Mouse (Mus musculus) adrenal gland, postnatal 10 days (tissue): Measurements from ENCODE around the gene Atp8b4. TPM values are rescaled to one million over a fixed set of nuclear protein-coding genes. Genes with fewer than 3 reads are reported as not detected.

Experiments
- DNase-seq: peaks from one replicate; pipeline ENCODE4 v3.0.0; 2021; ENCODE audit warnings: mixed read lengths
- total RNA-seq, 2 experiments: library from RNA; stranded (reverse); gene quantifications; 2 replicates each; pipeline ENCODE4 v1.2.3; 2021

Atp8b4 gene
- total RNA-seq, 2 experiments from 2014 or later = 0.99 to 1.5 TPM

DNA sequence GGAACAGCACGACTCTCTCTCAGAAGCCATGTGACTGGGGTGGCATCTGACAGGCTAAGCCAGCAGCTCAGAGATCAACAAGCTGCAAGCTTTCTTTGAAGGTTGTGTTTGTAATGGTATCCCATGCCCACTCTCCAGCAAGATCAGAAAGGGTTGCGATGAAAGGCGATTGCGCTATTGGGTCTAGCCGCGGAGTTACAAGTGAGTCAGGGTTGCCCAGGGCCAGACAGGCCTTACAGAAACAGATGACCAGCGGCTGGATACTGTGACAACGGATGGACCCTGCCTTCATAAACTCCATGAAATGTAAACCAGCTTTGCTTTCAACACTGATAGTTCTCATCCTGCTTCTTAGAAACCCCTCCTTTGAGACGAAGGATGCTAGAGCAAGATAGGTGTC, 66.2 kb downstream of the Atp8b4 start:
- DNase-seq = no peak

DNA sequence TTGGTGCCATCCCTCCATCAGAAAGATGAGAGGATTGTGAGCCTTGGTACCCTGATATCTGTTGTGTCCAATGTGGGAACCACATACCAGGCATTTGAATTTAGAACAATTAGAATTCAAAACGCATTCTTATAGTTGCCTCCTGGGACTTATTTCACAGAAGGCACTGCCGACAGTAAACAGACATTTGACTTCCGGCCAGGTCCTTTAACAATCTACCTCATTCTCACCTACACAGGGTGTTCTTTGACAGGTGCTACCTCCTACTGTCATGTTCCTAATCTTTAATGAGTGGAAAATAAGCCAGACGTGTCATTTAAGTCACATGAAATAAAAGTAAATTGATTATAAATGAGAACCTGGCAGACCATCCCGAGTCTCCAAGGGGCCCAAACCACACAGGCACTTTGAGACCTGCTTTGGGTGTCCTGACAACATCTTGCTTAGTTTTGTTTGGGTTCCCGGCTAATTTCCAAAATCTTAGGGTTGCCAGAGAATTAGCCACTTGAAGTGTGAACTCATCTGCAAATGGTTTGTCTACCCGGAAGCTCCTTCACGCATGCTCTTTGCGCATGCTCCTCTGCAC, 67.9 kb downstream of the Atp8b4 start:
- DNase-seq = no peak

DNA sequence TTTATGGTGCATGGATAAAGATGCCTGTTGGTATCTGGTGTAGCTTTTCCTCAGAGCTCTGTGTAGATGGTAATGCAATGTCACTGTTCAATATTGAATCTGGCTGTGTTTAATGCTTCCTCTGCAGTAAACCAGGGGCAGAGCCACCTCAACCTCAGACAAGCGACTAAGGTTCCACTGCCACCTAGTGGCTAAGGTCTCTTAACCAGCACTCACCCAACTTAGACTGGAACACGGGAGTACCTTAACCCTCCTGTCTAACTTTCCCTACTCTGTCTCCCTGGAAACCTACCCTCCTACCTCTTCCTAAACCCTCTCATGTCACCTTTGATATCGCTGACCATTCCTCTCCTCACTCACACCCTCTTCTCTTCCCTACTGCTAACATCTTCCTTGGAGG, 71.2 kb downstream of the Atp8b4 start:
- DNase-seq = peak; percentile 76

DNA sequence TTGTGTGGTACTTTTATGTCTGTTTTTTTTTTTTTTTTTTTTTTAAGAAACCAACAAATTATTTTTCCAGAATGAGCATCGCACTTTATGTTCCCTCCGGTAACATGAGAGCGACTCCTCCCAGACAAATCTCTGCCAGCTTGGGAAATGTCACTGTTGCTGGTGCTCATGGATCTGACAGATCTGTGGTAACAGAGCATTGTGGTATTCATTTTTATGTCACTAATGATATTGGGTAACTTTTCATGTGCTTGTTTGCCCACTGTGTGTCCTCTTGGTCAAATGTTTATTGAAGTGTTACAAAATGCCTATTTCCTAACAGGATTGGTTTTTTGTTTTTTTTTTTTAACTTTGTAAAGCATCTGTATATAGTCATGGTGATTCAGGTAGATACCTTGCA, 75.3 kb downstream of the Atp8b4 start:
- DNase-seq = no peak

DNA sequence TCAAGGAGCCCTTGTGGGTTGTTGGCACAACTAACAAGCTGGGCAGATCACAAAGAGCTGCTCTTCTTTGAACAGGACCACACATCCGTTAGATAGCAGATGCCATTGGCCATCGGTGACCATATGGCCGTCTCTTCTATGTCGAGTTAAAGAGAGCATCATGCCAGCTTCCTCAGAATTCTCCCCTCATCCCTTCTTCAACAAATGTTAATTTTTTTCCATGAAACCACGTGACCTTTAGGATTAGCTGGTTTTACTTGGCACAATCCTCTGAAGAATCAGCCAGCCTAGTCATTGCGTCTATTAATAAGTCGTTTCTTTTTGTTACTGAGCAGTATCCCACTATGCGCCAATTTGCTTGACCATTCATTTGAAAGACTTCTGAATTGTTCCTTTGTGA, 75.8 kb downstream of the Atp8b4 start:
- DNase-seq = no peak

DNA sequence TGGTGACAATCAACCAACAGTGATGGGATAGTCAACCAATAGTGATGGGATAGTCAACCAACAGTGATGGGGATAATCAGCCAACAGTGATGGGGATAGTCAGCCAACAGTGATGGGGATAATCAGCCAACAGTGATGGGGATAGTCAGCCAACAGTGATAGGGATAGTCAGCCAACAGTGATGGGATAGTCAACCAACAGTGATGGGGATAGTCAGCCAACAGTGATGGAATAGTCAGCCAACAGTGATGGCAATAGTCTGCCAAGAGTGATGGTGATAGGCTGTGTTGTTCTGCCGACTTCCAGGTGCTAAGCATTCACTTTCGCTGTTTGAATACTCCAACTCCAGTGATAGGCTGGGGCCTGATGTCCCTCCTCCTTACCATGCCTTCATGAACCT, 79.6 kb downstream of the Atp8b4 start:
- no peak for DNase-seq

DNA sequence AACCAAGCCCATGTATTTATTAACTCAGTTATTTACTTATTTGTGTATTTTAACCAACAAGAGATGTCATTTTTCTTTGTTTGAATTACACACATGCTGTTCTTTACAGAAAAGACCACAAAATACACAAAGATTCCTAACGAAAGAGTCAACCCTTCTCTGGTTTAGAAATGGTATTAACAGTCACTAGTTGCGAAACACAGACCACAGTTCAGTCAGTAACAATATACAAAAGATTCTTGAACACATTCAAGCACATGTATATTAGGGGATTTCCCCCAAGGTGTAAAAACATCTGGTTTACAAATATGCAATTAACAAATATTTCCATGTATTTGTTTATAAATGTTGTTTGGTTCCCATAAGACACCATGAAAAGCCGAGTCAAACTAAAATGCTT, 81.6 kb downstream of the Atp8b4 start:
- DNase-seq = no peak

DNA sequence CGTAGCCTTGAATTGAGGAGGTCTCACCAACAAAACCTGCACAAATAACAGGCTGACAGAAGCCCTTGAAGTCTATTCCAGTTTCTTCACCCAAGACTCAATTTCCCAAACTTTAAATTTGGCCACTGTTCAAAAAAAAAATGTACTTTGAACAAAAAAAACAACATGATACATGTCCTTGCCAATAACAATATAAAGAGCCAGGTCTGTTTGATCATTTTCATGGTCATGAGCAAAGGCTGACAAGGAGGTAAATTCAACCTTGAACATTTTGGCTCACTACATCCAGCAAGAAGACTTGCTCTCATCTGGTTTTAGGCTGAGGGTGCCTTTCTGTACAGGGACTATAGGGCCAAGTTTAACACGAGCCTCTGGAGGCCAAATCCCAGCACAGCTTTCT, 83.7 kb downstream of the Atp8b4 start:
- DNase-seq = no peak

DNA sequence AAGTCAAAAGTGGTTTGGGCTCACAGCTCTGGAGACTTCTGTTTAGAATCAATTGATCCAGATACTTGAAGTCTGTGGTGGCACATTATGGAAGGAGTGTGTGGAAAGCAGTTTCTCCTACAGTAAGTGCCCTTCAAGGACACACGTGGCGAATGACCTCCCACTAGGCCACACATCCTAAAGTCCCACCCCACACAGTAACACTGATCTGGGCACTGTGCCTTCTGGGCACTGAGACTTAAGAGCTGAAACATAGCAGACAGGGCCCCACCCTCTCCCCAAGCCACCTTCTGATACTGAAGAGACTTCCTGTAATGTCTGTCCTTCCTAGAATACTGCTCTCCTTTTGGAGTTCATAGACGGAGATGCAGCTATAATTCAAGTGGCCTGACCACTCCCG, 84.5 kb downstream of the Atp8b4 start:
- peak; percentile 31 for DNase-seq

DNA sequence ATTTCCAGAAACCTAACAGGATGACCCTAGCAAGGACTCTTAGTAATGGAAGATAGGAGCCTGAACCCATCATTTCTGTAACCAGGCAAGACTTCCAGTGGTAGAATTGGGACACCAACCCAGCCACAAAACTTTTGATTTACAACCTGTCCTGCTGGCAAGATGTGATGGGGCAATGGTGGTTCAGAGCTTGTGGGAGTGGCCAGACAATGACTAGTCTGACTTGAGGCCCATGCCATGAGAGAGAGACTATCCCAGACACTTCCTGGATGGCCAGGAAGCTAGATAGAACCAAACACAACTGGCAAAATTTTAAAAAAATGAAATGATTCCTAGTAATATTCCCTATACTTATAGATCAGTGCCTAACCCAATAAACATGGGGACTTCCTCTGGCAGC, 87.7 kb downstream of the Atp8b4 start:
- no peak for DNase-seq

DNA sequence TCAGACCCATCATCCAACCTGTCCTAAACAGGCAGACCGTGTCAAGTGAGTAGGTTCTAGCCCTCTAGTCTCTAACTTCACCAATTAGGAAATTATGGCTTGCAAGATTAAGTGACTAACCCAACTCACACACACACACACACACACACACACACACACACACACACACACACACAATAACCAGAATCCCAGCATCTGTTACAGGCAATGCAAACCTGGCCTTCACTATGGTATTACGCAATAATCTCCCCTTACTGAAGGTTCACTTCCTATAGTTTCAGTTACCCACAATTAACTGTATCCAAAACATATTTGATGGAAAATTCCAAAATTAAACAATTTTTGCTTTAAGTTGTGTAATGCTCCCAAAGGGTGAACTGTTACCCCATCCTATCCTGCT, 101.0 kb downstream of the Atp8b4 start:
- DNase-seq = no peak

DNA sequence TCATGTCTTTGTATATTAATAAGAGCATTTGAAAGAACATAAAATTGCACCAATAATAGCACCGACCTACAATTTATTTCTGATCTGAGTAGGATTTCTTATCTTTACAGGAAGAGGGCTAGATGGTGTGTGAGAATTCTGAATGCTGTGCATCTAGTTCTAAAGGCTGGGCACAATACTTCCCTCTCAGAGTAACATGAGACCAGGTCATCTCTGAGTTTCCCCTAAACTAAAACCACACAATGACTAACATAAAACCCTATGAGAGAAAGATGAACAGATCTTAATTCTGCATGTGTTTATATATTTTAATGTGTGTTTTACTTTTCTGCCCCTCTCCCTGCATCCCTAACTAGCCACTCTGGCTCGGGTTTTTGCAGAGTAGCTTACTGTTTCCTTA, 101.5 kb downstream of the Atp8b4 start:
- no peak for DNase-seq

DNA sequence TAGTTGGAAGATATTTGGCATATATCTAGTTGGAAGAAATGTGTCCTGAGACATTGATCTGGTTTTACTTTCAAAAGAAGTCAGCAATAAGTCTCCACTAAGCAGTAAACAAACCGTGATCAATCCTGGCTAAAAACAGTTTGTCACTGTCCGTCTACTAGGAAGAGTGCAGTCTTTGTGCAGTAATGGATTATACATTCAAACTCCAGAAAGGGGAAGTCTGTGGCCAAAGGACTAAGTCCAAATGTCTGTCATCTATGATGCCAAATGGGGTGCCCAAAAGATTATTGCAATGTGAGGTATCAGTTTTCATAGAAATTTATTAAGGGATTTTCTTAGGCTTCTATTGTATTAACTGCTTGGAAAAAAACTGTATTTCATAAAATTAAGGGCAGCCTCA, 102.3 kb downstream of the Atp8b4 start:
- no peak for DNase-seq

DNA sequence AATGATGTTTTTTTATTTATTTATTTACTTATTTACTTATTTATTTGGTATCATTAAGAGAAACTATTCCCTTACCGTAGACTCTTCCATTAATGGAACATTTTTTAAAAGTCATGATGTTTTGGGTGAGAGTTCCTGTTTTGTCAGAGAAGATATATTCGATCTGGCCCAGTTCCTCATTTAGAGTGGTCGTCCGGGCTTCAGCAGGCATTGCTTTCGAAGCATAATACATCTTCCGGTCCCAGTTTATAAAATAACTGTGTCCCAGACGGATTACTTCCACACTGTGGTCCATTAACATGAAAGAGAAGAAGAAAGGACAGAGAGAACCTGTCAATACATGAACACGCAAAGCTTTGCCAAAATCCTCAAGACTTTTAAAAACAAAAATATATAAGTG, 103.0 kb downstream of the Atp8b4 start:
- DNase-seq = no peak

DNA sequence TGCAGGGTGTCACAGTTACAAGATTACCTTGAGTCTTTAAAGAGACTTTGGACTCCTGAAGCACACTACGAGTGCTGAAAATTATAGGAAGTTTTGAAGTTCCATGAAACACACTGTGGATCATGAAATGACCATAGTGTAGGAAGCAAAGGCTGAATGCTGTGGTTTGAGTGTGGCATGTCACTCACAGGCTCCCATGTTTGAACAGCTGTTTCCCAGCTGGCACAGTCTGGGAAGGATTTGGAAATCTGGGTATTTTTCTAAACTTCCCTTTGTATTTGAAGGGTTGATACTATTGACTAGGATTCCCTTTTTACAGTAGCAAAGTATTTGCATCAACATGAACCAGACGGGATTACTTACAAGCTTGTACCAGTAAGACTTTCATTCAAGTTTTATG, 105.5 kb downstream of the Atp8b4 start:
- no peak for DNase-seq

DNA sequence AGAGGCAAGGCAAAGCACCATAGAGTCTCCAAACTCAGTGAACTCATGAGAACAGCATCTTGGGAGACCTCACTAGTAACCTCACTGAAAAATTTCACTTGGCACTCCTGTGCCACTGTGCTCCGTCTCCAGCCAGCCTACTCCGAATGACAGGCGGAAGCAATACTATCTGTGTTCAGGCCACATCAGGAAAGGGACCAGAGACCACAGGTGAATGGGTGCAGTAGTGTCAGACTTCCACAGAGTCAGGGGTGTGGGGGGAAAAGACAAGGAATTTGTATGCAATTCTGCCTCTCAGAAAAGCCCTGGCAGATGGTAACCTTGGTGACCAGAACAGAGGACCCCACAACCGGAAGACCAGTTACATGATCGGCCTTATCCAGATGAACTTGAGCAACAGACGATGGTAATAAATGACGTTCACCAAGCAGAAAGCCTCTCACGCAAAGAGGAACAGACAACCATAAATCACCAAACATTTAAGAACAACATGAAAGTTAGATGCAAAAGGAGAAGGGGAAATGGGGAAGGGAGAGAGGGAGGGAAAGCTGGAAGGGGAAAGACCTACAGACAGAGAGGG, 112.9 kb downstream of the Atp8b4 start:
- no peak for DNase-seq

DNA sequence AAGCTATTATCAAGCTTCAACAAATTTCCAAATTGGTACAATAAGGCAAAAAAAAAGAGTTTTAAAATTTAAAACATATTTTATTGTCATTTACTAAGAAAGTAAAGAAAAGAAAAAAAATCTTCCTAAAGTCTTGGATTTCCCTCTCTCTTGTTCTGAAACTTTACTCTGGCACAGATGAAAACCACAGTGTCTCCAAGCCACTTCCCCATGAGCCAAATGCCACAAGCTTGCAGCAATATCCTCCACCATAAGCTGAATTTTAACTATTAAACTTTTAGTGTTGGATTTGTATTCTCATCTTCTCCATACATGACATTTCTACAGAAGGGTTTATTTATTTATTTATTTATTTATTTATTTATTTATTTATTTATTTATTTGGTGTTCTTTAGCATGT, 114.4 kb downstream of the Atp8b4 start:
- DNase-seq = no peak

DNA sequence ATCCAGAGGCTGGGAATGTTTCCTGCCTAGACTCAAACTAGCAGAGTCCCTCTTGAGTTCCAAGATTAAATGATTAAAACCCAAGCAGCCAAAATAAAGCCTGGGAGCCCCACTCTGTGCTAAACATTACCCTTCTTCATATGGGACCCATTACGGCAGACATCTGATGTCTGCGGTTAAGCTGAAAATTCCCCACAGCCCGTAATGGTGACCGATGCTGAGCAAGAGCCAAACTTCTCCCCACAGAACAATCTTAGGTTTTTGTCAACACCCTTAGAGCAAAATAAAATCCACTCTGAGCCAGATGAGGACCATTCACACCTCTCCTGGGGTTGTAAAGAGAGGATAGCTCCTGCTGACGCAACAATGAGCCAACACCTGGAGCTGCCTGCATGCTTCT, 120.2 kb downstream of the Atp8b4 start:
- no peak for DNase-seq

DNA sequence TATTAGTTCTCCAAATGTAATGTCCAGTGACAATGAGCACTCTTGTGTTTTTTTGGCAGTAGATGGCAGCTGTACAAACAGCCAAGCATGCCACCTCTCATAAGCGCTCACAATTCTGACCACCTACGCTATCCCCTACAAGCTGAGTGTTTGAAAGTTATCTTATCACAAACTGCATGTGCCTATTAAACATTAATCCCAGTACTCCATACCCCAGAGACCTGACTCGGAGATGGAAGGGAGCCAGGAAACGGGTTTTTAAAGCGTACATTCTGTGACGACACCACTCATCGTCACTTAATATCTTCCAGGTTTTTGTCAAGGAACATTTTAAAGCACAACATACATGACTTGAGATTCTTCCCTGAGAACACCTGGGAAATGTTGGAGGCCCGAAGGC, 128.8 kb downstream of the Atp8b4 start:
- no peak for DNase-seq

DNA sequence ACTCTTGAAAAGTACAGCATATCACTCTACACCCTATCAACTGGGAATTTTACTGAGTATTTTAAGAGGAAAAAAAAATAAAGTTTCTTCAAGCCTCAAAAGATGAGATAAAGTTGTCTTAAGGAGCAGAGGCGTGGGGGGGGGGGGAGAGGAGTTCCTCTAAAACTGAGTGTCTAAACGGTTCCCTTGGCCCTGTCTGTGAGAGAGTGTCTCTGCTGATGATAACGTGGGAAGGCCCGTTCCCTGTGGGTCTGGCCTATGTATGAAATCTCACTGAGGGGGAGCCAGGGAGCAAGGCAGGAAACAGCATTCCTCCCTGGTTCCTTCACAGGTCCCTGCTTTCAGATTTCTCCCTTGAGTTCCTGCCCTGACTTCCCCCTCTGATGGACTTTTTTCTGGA, 130.7 kb downstream of the Atp8b4 start:
- no peak for DNase-seq

DNA sequence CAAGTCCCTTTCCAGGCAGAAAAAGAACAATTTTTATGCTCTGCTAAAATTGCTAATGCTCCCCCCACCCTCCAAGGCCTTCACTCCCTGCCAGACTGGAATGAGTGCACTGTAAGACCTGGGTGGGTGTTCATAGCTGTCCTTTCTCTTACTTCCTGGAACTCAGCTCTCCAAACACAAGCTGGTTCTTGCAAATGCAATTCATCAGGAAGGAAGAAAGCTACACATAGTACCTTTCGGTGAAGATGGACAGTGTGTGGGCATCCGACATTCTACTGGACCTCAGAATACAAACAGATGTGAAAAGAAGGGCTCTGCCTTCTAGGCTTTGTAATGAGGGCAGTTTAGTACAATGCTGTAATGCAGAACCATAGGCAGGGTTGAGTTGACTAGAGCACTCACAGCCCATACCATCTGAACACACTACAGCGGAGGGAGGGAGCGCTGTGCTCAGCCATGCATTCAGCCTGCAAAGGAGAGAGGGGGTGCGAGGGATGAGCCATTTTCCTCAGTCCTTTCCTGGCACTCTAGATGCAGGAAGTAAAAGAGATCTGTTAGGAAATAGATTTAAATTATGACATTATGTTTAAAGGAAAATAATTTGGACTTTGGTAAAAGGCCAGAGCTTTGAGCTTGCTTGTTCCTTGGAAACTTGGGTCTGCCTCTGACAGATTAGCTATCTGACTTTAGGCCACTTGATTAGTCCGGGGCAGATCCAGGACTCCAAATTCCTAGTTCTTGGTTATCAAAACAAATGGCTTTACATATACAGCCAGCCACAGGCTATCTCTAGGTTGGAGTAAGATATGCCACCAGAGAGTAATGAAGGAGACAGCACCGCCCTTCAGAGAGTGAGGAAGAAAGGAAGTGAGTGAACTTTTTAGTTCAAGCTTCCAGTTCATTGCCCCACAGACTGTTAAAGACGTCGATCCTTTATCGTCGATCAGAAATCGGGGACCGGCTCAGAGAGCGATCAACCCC, 136.4 kb downstream of the Atp8b4 start:
- no peak for DNase-seq

DNA sequence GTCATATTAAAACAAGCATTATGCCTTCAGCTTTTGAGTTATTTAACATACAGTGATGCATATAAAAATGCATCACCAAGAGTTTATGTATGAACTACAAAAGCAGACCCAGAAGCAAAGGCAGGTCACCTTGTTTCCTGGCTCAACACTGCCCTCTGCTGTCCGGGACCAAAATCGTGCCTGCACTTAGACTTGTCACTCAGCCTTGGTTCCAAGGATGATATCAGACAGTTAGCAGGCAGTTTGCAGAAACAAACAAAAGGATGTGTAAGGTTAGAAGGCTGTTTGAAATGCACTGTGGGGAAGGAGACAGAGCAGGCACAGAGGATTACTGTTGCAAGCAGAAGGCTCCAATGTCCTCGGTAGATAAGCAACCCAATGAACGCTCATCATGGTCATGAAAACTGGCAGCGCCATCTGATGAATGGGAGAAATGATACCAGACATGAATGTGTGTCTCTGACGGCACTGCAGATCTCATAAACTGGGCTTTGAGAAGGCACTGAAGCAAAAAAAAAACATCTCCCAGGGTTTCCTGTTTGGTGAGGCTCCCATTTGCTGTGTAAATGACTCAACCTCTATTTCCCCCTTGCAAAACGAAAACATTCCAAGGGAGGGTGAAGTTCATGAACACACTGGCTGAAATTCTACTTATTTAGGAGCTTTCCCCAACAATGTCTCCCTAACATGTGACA, 137.3 kb downstream of the Atp8b4 start:
- peak; percentile 93 for DNase-seq
